Mouse (Mus musculus): Measurements from ENCODE around the gene Dlx5. TPM values are rescaled to one million over a fixed set of nuclear protein-coding genes. Genes with fewer than 3 reads are reported as not detected.

Gene Dlx5
- total and polyA plus RNA-seq, 2 experiments from 2014 or later: 0.49 to 6.7 TPM

DNA sequence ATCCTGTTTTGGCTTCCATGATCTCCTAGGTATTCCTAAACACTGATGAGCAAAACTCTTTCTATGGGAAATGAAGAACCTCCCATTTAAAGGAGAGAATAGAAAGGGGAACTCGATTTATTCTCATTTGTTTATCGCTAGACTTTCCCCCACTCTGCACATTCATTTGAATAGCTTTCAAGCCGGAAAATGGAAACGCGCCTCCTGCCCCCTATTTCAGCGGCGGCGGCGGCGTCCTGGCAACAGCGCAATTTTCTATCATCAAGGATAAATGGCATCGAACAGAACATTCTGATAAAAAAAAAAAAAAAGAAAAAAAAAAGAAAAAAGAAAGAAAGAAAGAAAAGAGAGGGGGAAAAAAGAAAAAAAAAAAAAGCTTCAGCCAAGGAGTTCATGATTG is 32.1 kb downstream of the Dlx5 start:
- no peak for DNase-seq (ENCODE audit: low spot score)
- no peak for TF ChIP-seq CTCF (IDR thresholded peaks at IDR 0.05)
- peaks cover 74% of the 10 kb centered on the region for H3K27me3 ChIP-seq (ENCODE audit: insufficient read depth, low read length)
- no peaks in the 10 kb centered on the region for H3K36me3 ChIP-seq (ENCODE audit: insufficient read depth, low read length)
- no peaks in the 10 kb centered on the region for H3K9me3 ChIP-seq (ENCODE audit: low read length)
- no peak overlapping the region for H3K4me2 ChIP-seq (ENCODE audit: low read depth, low read length, poor library complexity, severe bottlenecking)
- 3% methylated on average over 12 of the region's 12 CpGs for WGBS
- no peak overlapping the region for H3K27ac ChIP-seq (ENCODE audit: low read depth, low read length)
- no peak overlapping the region for H3K4me3 ChIP-seq (ENCODE audit: low read depth, low read length)
- no peak for ATAC-seq (ENCODE audit: low FRiP score)
- H3K9ac ChIP-seq (replicated peaks; ENCODE audit: low read length, poor library complexity, severe bottlenecking): no peak overlapping the region
- H3K4me1 ChIP-seq (ENCODE audit: insufficient read depth, low read length): no peaks in the 10 kb centered on the region

- Histone ChIP-seq H3K4me1 (ENCODE audit: insufficient read depth, low read length) (no peaks in the 10 kb centered on the region), H3K4me2 (ENCODE audit: low read depth, low read length, poor library complexity, severe bottlenecking) (no peak overlapping the region), H3K36me3 (ENCODE audit: insufficient read depth, low read length) (no peaks in the 10 kb centered on the region), H3K27ac (ENCODE audit: low read depth, low read length) (no peak overlapping the region), H3K27me3 (ENCODE audit: insufficient read depth, low read length) (peaks cover 62% of the 10 kb centered on the region), H3K9ac (replicated peaks; ENCODE audit: low read length, poor library complexity, severe bottlenecking) (no peak overlapping the region), H3K4me3 (ENCODE audit: low read depth, low read length) (no peak overlapping the region), H3K9me3 (ENCODE audit: low read length) (no peaks in the 10 kb centered on the region)
- DNase-seq (ENCODE audit: low spot score) (no peak), ATAC-seq (ENCODE audit: low FRiP score) (no peak)
- no peak for TF ChIP-seq CTCF (IDR thresholded peaks at IDR 0.05)
- 11% methylated on average over 4 of the region's 4 CpGs for WGBS
Measured at GRCm38 (mm10) chr6:6848541-6848940, 33.3 kb downstream of the Dlx5 start.

DNA sequence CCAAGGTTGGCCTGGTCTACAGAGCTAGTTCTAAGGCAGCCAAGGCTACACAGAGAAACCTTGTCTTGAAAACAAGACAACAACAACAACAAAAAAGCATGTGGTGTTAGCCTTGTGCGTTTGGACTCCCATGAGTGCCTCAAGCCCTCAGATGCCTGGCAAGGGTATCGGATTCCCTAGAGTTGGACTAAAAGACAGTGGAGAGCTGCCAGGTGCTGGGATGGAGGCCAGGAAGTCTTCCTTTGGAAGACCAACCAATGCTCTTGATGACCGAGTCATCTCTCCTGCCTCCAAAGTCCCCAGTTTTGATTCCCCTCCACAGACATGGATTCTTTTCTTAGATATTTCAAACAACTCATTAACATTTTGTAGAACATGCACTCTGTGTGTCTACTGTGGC is 48.6 kb downstream of the Dlx5 start:
- no peaks in the 10 kb centered on the region for H3K27me3 ChIP-seq (ENCODE audit: insufficient read depth, low read length)
- H3K4me1 ChIP-seq (ENCODE audit: insufficient read depth, low read length): no peaks in the 10 kb centered on the region
- ATAC-seq (ENCODE audit: low FRiP score) (no peak), DNase-seq (ENCODE audit: low spot score) (no peak)
- no peaks in the 10 kb centered on the region for H3K9me3 ChIP-seq (ENCODE audit: low read length)
- no peak overlapping the region for H3K4me3 ChIP-seq (ENCODE audit: low read depth, low read length)
- H3K9ac ChIP-seq (replicated peaks; ENCODE audit: low read length, poor library complexity, severe bottlenecking): no peak overlapping the region
- no peaks in the 10 kb centered on the region for H3K36me3 ChIP-seq (ENCODE audit: insufficient read depth, low read length)
- no peak overlapping the region for H3K4me2 ChIP-seq (ENCODE audit: low read depth, low read length, poor library complexity, severe bottlenecking)
- WGBS: 82% methylated on average over 3 of the region's 3 CpGs
- no peak for TF ChIP-seq CTCF (IDR thresholded peaks at IDR 0.05)
- no peak overlapping the region for H3K27ac ChIP-seq (ENCODE audit: low read depth, low read length)

DNA sequence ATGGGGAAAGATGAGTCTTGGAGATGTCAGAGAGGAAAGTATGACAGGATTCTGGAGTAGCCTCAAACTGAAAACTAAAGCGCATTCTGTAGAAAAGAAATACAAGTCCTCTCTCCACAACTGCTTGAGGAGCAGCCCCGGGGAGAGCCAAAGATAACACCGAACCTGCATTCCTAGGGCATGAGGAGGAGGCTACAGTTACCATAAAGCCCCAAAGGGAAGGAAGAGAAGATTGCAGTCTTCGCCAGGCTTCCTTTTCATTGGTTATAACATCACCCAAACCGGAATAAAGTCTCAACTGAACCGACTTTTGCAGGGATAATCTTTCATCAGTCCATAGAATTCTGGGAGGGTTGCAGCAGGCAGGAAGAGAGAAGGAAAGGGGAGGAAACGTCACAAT is 51.4 kb downstream of the Dlx5 start:
- WGBS: 74% methylated on average over 7 of the region's 7 CpGs
- Histone ChIP-seq H3K36me3 (ENCODE audit: insufficient read depth, low read length) (no peaks in the 10 kb centered on the region), H3K27ac (ENCODE audit: low read depth, low read length) (no peak overlapping the region), H3K4me3 (ENCODE audit: low read depth, low read length) (no peak overlapping the region), H3K9me3 (ENCODE audit: low read length) (no peaks in the 10 kb centered on the region), H3K27me3 (ENCODE audit: insufficient read depth, low read length) (no peaks in the 10 kb centered on the region), H3K9ac (replicated peaks; ENCODE audit: low read length, poor library complexity, severe bottlenecking) (no peak overlapping the region), H3K4me2 (ENCODE audit: low read depth, low read length, poor library complexity, severe bottlenecking) (no peak overlapping the region), H3K4me1 (ENCODE audit: insufficient read depth, low read length) (no peaks in the 10 kb centered on the region)
- TF ChIP-seq CTCF (IDR thresholded peaks at IDR 0.05): no peak
- DNase-seq (ENCODE audit: low spot score): no peak
- no peak for ATAC-seq (ENCODE audit: low FRiP score)

Other genes starting within 250 kb of the Dlx5 start
- 0.57 and 1.5 TPM in 2 replicates for gene Dlx6, start 18.8 kb downstream of the Dlx5 start, total RNA-seq (2014; rRNA removed)
- 0.81 and 1.1 TPM in 2 replicates for gene Dlx6, start 18.8 kb downstream of the Dlx5 start, polyA plus RNA-seq (2015; fragmentation: Nextera tagmentation; extraction: Ambion mirVana)
- 4.4 and 5.5 TPM in 2 replicates for gene Sdhaf3, start 73.9 kb upstream of the Dlx5 start, total RNA-seq (2014; rRNA removed)
- 5.5 and 6.2 TPM in 2 replicates for gene Sdhaf3, start 73.9 kb upstream of the Dlx5 start, polyA plus RNA-seq (2015; fragmentation: Nextera tagmentation; extraction: Ambion mirVana)

Data from midbrain, postnatal 0 days (tissue).